Mouse (Mus musculus) adipocyte (in vitro differentiated cells): ENCODE results near the gene Capg.

Source experiments
- DNase-seq: peaks from one replicate; pipeline ENCODE4 v3.0.0-alpha.2; 2016; ENCODE audit warnings: low spot score

Gene Capg

DNA sequence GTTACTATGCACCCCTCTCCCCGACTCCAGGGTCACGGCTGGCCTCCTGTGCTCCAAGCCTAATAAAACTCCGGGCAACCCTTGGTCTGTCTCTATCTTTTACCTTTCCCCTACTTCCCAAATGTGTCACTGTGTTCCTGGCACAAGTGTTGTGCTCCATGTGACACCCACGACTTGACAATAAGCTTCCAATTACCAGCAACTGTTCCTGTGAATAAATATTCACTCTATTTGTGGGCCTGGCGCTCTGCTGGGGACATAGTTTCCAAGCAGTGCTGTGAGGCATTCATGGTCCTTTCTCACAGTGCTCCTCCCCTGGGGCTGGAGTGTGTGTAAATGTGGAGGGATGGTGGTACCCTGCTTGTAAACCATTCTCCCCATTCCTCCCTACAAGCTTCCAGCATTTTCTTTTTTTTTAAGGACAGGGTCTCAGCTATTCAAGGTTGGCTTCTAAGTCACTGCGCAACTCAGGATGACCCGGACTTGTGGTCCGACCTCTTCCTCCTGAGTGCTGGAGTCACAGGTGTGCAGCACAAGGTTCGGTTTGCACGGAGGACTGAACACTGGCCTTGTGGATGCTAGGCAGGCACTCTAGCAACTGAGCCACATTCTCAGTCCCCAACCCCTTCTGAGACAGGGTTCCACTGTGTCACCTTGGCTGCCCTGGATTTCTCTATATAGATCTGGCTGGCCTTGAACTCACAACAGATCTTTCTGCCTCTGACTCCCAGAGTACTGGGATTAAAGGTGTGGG, 26.6 kb downstream of the Capg start:
- DNase-seq = peak; percentile 74

DNA sequence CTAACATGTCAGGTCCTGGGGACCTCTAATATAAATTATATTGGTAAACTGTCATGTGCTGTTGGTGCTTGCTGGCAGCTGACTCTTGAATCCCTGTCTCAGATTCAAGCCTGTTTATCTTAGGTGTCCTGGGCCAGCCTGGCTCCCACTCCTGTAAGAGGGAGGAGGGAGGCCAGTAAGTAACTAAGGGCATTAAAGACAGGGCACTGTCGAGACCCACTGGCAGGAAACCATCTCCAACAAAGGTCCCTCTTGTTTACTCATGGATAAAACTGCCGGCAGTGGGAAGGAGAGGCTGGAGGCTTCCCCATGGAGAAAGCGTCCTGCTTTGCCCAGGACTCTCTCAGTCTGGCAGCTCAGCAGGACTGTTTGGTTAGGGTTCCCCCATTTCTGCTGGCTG, 27.6 kb downstream of the Capg start:
- DNase-seq = peak; percentile 59

DNA sequence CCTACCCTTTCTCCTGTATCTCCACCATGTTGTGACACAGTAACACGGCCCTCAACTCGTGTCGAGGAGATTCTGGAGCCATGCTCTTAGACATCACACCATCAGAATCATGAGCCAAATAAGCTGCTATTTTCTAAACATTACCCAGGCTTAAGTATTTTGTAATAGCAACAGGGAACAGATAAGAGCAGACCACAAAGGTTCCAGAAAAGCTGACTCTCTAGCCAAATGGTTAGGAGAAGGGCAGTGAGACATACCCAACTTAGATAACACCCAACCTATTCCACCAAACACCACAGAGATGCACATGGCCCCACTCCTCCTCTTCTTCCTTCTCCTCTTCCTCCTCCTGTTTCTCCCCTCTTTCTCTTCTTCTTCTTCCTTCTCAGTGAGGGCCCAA, 31.9 kb downstream of the Capg start:
- no peak for DNase-seq

DNA sequence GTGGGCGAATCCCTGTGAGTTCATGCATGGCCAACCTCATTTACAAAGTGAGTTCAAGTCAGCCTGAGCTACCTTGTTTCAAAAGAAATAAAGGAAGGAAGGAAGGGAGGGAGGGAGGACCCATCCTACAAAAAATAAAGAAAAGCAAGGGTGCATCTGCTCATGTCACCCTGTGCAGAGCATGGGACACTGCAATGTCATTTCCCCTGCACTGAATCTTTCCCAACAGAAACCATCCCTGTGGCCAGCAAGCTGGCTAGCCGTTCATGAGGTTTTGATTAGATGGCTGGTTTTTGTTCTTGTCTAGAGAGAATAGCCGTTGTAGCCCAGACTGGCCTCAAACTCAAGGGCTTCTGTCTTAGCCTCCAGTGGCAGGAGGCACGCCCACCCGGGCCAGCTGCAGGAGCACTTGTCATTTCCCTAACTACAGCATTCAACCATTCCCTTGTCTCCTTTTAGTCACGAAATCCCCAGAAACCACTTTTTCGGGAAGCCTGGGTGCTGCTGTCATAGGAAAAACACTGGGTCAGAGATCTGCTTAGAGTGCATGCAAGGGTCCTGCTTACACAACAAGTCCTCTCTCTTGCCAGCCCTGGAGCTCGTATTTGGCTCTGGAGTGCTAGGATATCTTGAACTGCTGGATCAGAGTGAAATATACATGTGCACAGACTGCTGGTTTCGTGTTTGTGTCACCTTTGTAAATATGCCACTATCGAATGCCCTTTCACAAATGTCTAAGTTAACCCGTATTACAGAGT, 37.6 kb downstream of the Capg start:
- peak; percentile 97 for DNase-seq

DNA sequence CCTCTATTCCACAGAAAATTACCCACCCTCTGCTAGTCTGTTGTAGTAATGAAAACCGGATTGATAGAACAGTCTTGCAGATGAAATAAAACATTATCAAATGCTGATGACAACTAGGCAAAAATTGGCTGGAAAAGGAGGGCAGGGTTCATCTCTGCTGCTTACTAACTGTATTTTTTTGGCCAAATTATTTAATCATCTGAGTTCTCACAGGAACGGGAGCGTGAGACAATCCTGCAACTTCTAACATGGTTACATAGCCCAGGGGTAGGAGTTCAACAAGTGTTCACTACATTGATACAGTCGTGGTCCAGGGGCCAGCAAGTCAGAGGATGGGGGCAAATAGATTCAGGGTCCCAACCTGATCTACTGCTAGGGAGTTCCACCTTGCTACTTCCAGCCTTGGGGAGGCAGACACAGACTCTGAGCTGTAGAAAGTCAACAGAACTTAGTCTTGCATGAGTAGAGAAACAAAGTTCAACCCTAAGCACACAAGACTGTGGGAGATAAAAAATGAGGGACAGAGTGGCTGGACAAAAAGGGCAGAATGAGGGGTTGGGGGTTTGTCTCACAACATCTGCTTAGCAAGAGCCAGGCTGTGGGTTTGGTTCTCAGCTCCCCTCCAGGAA, 39.1 kb downstream of the Capg start:
- DNase-seq = peak; percentile 91

DNA sequence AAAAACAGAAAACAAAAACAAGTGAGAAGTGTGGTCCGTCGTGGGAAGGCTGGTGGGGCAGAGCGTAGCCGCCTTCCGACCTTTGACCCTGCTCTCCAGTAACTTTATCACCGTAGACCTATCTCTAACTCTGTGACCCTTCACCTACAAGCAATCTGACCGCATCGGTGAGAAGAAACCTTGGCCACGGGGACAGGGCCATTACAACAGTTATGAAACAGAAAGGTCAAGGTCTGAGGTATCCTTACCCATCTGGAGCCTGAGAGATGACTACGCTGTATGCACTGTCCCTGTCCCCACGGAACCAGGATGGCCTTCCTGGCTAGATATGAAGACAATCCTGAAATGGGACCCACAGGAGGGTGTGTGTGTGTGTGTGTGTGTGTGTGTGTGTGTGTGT, 40.0 kb downstream of the Capg start:
- DNase-seq = no peak

DNA sequence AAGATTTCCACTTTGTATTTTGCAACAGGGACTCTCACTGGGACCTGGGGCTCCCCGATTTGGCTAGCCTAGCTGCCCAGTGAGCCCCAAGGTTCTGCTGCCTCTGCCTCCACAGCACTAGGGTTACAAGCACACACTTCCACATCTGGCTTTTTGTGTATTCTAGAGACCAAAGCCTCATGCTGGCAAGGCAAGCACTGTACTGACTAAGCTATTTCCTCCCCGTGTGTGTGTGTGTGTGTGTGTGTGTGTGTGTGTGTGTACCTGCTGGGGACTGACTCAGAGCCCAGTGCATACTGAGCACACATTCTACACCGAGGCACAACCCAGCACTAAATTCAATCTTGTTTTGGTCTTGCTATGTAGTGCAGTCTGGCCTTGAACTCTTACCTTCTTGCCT, 42.5 kb downstream of the Capg start:
- DNase-seq = no peak

DNA sequence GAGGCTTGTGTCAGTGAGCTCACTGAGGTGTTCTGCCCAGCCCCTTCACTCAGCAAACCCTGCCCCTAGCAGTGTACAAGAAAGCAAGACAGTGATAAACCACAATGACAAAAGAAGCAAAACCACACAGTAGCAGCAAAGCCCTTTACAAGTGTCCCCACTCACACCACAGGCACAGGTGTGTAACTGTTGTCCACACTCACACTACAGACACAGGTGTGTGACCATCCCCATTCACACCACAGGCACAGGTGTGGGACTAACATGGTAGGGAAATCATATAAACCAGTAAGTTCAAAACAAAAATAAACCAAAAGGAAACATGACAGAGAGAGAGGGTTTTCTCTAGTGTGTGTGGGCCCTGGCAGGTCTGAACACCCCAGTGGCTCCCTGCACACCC, 44.1 kb downstream of the Capg start:
- no peak for DNase-seq

DNA sequence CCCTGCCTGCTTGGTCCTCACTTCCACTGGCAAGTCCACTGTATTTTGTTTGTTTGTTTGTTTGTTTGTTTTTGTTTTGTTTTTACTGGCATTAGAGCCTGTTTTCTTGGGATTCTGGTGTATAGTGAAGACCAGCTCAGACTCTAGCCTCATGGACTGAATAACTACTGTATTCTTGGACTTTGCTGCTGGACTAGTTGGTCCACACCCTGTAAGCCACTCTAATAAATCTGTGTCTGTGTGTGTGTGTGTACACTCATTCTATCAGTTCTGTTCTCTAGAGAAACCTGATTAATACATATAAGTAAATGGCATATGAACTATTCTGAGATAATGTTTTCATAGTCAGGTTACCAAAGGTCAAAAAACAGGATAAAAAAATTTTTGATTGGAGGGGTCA, 45.9 kb downstream of the Capg start:
- no peak for DNase-seq

DNA sequence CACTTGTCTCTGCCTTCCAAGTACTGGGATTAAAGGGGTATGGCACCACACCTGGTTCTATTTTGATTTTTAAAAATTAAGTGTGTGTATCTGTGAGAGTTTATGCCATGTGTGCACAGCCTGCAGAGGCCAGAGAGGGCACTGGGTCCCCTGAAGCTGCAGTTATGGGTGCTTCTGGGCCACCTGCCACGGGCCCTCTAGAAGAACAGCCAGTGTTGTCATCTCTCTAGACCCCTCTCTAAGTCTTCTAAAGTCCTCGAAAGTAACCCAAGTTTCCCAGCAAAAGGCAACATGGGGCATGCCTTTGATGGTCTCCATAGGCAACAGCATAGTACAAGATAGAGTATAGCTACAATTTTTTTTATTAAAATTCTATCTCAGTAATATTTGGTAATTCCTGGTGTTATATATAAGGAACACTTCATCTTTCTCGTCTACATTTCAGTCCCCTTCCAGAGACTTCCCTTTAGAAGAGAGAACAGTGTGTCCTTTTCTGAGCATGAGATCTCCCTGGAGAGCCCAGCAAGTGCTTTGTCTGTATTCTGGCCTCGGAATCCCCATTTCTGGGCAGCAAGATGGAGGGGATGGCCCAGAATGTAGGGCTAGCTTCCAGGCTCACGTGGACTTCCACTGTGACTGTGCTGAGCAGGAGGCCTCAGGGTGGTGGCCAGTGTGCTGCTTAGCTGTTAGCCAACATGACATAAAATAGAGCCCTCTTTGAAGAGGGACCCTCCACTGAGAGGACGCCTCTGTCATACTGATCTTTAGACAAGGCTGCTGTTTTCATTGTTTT, 49.0 kb downstream of the Capg start:
- peak; percentile 52 for DNase-seq

DNA sequence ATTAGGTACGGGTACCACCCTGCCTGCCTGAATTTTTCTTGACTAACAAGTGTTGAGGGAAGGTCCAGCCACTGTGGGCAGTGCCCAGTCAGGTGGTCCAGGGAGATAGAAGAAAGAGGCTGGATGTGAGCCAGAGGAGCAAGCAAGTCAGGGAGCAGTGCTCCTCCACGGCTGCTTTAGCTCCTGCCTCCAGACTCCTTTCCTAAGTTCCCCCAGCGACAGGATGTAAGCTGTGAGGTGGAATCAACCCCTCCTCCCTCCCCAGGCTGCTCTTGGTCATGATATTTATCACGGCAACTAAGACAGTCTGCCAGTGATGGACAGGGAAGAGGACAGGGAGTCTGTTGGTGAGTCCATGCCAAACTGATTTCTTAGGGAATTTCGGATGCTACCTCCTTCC, 49.7 kb downstream of the Capg start:
- no peak for DNase-seq

DNA sequence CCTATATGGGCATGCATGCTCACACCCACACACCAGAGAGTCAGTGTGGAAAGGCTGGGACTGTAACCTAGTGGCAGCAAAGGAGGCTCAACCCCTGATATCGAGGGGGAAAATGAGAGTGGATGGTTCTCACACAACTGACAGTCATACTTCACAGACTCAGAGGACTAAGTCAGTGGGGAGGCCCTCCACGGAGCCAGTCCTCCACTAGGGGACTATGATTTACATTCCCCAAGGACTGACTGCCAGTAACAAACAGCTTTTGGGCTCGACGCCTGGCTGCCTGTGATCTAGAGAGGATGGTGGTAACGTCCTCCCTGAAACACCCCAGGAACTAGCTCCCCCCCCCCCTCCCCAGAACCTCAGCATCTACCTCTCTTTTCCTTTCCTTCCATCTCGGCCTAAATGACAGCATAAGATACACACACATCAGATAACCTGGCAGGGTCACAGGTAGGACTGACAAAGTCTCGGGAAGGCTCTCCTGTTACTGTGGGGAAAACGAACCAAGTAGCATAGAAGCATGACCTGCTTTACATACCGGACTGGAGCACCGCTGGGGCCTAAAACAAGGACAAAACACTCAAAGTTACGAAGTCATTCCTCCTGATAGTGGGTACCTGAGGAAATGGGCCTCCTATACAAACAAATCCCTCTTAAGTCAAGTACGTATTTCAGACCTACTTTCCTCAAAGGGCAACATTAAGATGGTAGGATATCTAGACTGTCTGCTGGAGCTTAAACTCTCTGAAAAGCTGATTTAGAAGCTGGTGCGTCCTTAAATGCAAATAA, 53.1 kb downstream of the Capg start:
- peak; percentile 59 for DNase-seq

DNA sequence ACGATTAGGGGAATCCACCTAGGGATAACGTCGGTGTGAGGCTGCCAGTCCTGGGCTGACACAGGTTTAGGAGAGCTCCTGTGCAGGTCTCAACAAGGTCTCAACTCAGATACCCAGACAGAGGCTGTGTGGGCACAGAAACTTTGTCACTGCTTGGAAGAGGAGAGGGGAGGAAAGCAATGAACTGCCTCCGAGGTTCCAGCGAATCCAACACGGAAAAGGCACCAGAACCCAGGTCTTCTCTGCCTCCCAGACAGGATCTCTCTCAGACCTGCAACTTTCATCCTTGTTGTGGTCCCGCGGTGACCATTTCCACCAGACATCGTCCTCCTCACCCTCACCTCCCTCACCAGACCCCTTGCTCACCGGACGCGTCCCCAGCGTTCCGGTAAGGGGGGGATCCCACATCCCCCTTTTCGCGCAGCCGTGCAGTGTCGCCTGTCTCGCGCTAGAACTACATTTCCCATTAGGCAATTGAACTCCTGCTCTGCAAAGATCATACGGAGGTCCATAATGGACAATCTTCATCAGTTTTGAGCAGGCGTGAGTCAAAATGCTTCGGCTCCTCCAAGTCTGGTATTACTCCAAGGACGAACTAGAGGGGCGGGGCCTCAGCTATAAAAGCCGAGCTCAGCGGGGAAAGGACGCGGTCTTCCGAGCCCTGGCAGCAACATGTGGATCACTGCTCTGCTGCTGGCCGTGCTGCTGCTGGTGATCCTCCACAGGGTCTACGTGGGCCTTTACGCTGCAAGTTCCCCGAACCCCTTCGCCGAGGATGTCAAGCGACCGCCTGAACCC, 54.0 kb downstream of the Capg start, which contains the start of the genes Elmod3 and Retsat:
TSS of gene Elmod3 (minus strand) at position 458 of the 798 bp plus-strand sequence.
TSS of gene Retsat (plus strand) at position 520 of the 798 bp plus-strand sequence.
- peak; percentile 99 for DNase-seq

DNA sequence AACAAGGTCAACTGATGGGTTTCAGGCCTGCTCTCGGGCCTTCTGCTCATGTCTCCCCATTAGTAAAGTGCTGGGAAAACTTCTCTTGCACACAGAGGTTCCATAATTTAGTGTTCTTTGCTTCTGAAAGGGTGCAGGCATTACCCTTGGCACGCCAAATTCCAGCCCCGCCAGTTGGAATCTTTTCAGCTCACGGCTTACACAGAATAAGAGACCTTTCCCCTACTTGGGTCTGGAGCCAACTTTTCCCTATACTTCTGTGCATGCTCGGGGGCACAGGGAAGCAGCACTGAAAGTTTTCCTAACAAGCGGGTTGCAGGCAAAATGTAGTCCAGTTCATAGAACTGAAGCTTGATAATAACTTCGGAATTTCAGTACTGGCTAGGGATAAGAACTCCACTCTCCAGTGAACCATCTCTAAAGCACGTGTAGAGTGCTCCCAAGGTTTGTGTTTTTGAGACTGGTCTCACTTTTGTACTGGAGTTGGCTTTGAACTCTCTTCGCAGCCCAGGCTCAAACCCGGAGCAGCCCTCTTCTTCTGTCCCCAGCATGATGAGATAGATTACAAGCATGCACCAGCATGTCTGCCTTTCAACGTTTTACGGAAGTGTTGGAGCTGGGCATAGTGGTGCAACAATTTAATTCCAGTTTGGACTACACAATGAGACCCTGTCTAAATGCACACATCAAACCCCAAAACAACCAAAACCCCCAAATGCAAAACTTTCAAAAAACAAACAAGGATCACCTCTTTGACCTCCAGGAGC, 54.8 kb downstream of the Capg start:
- peak; percentile 88 for DNase-seq

DNA sequence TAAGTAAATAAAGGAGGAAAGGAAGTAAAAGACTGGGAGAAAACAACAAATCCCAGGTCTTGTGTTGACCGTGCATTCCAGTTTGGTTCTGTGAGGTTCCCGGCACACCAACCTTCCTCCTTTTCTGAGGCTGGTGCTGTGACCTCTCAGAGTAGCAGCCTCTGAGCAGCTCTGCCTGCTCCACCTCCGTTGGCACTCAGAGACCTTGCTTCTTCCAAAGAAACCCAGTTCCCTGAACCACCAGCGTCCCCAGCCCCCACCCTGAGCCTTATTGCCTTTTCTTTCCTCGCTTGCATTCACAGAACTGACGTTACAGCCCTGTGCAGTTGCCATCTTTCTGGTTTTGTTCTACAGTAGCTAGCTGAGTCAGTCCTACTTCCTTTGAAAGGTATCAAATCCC, 56.0 kb downstream of the Capg start:
- DNase-seq = peak; percentile 63

DNA sequence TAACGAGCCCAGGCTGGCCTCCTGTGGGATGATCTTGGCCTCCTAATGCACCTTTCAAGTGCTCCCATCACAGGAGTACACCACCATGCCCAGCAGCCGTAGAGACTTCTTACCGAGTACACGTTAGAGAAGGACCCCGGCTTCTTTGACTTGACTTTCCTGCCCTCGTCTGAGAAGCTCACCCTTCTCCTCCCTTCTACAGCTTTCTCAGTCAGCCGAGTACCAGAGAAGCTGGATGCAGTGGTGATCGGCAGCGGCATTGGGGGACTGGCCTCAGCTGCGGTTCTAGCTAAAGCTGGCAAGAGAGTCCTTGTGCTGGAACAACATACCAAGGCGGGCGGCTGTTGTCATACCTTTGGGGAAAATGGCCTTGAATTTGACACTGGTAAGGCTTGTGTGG, 56.6 kb downstream of the Capg start:
- no peak for DNase-seq

DNA sequence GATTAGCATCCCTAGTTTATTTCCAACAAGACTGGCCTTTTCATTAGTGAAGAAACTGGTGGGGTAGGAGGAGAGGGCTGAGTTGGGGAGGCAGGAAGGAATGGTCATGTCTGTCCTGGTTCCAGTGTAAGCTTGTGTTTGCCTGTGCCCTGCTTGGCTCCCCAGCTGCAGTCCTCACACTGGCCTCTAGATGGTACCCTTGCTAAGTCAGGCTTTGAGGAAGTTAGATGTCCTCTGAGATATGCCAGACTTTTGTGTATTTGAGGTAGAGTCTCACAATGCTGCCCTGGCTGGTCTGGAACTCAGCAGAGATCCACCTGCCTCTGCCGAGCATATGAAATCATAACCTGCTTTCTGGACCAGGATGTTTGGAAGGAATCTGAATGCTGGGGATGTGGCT, 57.5 kb downstream of the Capg start:
- peak; percentile 93 for DNase-seq

DNA sequence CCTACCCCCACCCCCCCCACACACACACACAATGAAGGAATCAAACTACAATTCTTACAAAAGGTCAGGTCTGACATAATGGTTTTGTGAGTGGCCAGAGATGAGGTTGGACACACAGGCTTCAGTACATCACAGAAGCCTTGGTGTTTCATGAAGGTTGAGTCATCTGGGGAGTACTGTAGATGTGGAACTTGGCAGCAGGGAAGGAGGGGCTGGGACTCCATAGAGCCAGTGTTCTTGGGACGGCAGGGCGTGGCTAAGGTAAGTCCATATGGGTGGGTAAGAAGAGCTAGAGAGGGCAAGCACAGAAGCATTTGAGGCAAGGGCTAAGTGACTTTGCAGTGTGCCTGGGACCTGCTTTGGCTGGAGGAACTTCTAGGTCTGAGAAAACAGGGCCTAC, 59.9 kb downstream of the Capg start:
- no peak for DNase-seq

DNA sequence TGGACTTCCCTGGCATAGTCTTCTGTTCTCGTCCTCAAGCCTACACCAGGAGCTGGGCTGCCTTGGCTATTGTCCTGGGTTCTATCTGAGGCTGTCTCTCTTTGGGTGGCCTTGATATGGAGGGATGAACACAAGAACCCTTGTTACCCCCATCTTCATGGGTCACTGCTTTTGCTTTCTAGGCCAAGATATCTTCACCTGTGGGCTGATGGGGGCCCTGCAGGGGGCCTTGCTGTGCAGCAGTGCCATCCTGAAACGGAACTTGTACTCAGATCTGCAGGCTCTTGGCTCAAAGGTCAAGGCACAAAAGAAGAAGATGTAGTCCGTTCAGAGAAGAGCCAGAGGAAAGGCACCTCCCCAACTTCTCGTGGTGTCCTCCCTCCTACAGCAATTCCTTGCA, 62.9 kb downstream of the Capg start:
- peak; percentile 26 for DNase-seq

DNA sequence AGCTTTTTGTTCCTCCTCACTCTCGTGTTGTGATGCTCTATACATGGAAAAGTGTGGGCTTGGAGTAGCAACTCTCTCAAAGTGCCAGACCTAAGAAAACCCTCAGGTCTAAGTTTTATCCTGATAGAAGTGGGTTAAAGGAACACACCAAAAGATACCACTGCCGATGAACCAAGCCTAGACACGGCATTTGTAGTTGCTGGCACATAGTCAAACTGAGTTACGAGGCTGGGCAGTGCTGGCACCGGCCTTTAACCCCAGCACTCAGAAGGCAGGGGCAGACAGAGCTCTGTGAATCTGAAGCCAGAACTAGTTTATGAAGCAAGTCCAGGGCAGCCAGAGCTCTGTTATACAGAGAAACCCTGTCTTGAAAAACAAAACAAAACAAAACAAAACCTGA, 63.5 kb downstream of the Capg start:
- peak; percentile 85 for DNase-seq
